Mouse (Mus musculus): ENCODE results near the gene Slc4a5. TPM values are rescaled to one million over a fixed set of nuclear protein-coding genes. Genes with fewer than 3 reads are reported as not detected.

Slc4a5 gene
- polyA plus RNA-seq, 1 experiment from 2014 or later, result 0.68 TPM

DNA sequence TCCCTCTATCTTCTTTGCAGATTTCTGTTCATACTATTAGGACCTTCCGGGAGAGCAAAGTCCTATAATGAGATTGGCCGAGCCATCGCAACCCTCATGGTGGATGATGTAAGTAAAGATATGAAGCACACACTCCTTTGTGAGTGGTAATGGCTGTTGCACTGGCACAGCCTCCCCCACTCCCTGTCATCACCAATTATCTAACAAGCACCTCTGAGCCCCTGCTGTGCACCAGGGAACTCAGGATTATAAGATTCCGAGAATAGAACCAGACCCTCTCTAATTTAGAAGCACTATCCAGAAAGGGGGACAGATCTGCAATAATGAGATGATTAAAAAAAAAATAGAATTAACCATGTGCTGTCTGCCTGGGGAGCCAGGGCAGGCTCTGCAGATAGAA is 46.0 kb downstream of the Slc4a5 start:
- ATAC-seq (ENCODE audit: insufficient number of reproducible peaks, insufficient read depth, low FRiP score, low TSS enrichment, low read depth), result no peak
- 77% methylated on average over 4 of the region's 4 CpGs for WGBS
- H3K9me3 ChIP-seq, result no peaks in the 10 kb centered on the region

DNA sequence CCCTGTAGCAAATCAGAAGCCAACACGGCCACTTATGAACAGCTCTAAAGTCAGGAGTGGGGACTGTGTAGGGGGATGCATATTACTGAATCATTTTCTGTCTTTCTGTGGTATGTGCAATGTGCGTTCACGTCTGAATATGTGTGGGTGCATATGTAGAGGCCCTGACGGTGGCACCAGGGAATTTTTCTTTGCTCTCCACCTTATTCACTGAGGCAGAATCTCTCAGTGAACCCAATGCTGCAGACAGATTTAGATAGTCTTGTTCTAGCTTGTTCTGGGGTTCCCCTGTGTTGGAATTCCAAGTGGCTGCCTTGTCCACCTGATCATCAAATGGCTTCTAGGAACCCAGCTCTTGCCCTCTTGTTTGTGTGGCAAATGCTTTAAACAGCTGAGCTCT is 48.0 kb downstream of the Slc4a5 start:
- Histone ChIP-seq H3K4me2 (peak overlapping the region; percentile 62), H3K9me3 (no peaks in the 10 kb centered on the region), H3K27ac (0 out of 2 replicates have a peak overlapping the region, but pooled peaks have one; percentile 35), H3K36me3 (no peaks in the 10 kb centered on the region), H3K4me3 (replicated peaks) (peak overlapping the region; percentile 57), H3K9ac (replicated peaks) (no peak overlapping the region; the same call in 1 of the 2 replicates), H3K27me3 (no peaks in the 10 kb centered on the region), H3K4me1 (replicated peaks) (peaks cover 9% of the 10 kb centered on the region)
- WGBS, result 73% methylated on average over 4 of the region's 4 CpGs
- ATAC-seq (ENCODE audit: insufficient number of reproducible peaks, insufficient read depth, low FRiP score, low TSS enrichment, low read depth), result no peak

More for the DNA sequence above, 46.0 kb downstream of the Slc4a5 start:
- Histone ChIP-seq H3K27me3 (no peaks in the 10 kb centered on the region), H3K4me1 (replicated peaks) (peaks cover 9% of the 10 kb centered on the region), H3K4me3 (replicated peaks) (no peak overlapping the region), H3K36me3 (no peaks in the 10 kb centered on the region), H3K9ac (replicated peaks) (no peak overlapping the region), H3K27ac (no peak overlapping the region), H3K4me2 (no peak overlapping the region)

DNA sequence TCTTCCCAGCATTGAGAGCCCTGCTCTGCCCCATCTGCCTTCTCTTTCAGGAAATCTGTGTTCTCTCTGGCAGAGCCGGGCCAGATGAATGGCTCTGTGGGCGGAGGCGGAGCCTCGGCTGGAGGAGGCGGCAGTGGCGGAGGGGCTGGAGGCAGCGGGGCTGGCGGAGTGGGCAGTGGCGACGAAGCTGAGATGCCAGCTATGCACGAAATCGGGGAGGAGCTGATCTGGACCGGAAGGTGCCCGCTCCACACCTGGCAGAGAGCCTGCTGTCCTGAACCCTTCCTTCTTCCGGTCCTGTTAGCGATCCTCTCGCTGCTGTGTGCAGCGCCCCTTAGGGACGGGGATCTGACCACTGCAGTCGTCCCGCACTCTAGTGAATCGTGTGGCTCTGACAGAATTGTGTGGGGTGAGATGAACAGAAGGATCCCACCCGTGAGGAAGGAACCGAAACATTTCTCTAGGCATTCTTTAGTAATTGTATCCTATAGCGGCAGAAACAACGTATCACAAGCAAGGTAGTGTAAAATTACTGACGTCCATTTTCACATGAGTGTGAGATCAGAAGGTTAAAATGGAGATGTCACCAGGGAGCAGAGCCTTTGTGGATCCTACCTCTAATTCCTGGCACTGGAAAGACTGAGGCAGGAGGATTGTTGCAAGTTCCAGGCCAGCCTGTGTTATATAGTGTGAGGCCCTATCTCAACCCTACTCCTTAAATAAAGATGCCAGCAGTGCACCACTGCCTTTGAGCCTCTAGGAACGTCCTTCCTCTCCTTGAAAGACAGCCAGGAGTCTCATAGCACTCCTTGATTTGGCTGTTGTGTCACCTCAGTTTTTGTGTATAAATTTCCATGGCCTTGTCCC is 48.7 kb downstream of the Slc4a5 start:
- H3K9ac ChIP-seq (replicated peaks), result peak overlapping the region; percentile 61
- H3K27me3 ChIP-seq, result no peaks in the 10 kb centered on the region
- H3K4me3 ChIP-seq (replicated peaks), result peak overlapping the region; percentile 57
- H3K4me2 ChIP-seq, result peak overlapping the region; percentile 62
- peak; percentile 82 for ATAC-seq (ENCODE audit: insufficient number of reproducible peaks, insufficient read depth, low FRiP score, low TSS enrichment, low read depth)
- peak overlapping the region; percentile 64; the same call in 1 of the 2 replicates for H3K27ac ChIP-seq
- peaks cover 9% of the 10 kb centered on the region for H3K4me1 ChIP-seq (replicated peaks)
- H3K36me3 ChIP-seq, result no peaks in the 10 kb centered on the region
- WGBS, result 3% methylated on average over 28 of the region's 28 CpGs
- no peaks in the 10 kb centered on the region for H3K9me3 ChIP-seq

DNA sequence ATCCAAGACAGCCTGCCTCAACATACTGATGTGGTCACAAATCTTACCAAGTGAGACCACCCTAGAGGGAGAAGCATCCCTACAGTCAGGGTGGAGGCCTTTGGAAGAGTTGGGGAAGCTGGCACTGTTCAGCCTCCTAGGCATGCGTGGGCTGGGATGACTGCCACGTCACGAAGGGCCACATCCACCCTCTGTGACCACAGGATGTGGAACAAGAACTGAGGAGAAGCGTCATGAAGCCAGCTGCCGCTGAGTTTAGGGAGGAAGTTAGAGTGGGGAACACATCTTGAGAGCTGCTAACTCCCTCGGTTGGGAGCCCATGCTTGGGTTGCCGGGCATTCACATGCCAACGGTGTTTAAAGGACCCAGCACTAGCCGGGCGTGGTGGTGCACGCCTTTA is 54.1 kb downstream of the Slc4a5 start:
- H3K4me2 ChIP-seq, result no peak overlapping the region
- no peak overlapping the region for H3K27ac ChIP-seq
- H3K36me3 ChIP-seq, result no peaks in the 10 kb centered on the region
- 87% methylated on average over 11 of the region's 11 CpGs for WGBS
- no peak overlapping the region for H3K9ac ChIP-seq (replicated peaks)
- H3K9me3 ChIP-seq, result no peaks in the 10 kb centered on the region
- no peak overlapping the region for H3K4me3 ChIP-seq (replicated peaks)
- H3K4me1 ChIP-seq (replicated peaks), result 0 out of 2 replicates have a peak, but pooled peaks cover under 1% of the 10 kb centered on the region
- no peaks in the 10 kb centered on the region; the same call in 1 of the 2 replicates for H3K27me3 ChIP-seq
- ATAC-seq (ENCODE audit: insufficient number of reproducible peaks, insufficient read depth, low FRiP score, low TSS enrichment, low read depth), result no peak

DNA sequence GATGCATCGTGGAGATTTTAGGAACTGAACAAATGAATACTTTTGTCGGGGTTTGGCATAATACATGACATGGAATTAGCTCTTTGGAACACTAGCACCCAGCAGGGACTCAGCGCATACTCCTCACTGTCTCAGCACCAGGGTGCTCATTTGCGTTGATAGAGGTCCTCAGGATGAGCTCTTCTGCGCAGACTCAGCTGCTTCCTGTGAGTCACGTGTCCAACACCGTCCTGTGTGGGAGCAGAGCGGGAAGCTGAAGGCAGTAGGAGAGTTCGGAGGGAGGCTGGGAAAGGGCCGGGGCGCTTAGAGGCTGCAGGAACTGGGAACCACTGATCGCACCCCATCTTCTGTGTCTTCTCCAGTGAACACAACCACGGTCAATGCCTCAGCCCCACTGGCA is 57.5 kb downstream of the Slc4a5 start:
- H3K4me2 ChIP-seq, result no peak overlapping the region
- H3K27me3 ChIP-seq, result no peaks in the 10 kb centered on the region; the same call in 1 of the 2 replicates
- no peak for ATAC-seq (ENCODE audit: insufficient number of reproducible peaks, insufficient read depth, low FRiP score, low TSS enrichment, low read depth)
- peaks cover 6% of the 10 kb centered on the region for H3K9me3 ChIP-seq
- no peaks in the 10 kb centered on the region for H3K36me3 ChIP-seq
- no peak overlapping the region for H3K9ac ChIP-seq (replicated peaks)
- no peak overlapping the region for H3K4me3 ChIP-seq (replicated peaks)
- no peak overlapping the region for H3K27ac ChIP-seq
- 74% methylated on average over 13 of the region's 13 CpGs for WGBS
- no peaks in the 10 kb centered on the region for H3K4me1 ChIP-seq (replicated peaks)

DNA sequence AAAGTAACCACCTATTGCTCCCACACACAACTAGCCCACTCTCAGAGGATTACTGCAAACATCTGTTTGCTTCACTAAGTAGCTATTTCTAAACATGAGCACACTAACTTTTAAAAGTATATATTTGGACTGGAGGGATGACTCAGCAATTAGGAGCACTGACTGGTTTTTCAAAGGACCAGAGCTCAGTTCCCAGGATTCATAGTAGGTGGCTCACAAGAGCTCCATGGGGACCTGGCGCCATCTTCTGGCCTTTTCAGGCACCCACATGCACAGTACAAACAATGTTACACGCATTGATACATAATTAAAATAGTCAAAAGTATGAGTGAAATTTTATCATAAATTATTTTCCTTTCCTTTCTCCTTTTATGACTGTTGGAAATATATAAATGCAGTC is 59.3 kb downstream of the Slc4a5 start:
- ATAC-seq (ENCODE audit: insufficient number of reproducible peaks, insufficient read depth, low FRiP score, low TSS enrichment, low read depth), result no peak

DNA sequence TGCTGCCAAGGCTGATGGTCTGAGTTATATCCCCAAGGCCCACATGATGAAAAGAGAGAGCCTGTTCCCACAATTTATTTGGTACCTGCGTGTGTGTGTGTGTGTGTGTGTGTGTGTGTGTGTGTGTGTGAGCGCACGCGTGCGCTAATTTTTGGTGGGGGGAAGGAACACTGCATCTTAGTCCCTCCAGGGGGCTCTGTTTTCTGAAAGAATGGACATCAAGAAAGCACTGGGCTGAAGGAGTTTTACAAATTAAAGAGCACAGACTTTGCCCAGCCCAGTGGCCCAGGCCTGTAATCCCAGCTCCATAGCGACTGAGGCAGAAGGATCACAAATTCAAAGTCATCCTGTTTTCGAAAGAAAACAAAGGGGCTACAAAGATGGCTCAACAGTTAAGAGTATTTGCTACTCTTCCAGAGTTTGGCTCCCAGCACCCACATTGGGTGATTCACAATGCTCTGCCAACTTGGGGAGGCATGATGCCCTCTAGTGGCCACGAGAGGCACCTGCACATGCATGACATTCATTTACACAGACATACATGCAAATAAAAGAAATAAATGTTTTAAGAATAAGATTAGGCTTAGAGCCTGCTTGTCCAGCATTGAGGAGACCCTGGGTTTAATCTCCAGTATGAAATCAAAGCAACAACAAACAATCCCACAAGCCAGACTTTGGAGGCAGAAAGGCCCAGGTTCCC is 60.8 kb downstream of the Slc4a5 start:
- H3K4me3 ChIP-seq (replicated peaks), result no peak overlapping the region
- no peak for ATAC-seq (ENCODE audit: insufficient number of reproducible peaks, insufficient read depth, low FRiP score, low TSS enrichment, low read depth)
- H3K4me2 ChIP-seq, result no peak overlapping the region
- H3K27me3 ChIP-seq, result no peaks in the 10 kb centered on the region; the same call in 1 of the 2 replicates
- H3K27ac ChIP-seq, result no peak overlapping the region
- H3K9me3 ChIP-seq, result peaks cover 6% of the 10 kb centered on the region
- H3K9ac ChIP-seq (replicated peaks), result no peak overlapping the region
- no peaks in the 10 kb centered on the region for H3K36me3 ChIP-seq
- 73% methylated on average over 8 of the region's 8 CpGs for WGBS
- H3K4me1 ChIP-seq (replicated peaks), result no peaks in the 10 kb centered on the region

More for the DNA sequence above, 59.3 kb downstream of the Slc4a5 start:
- no peaks in the 10 kb centered on the region; the same call in 1 of the 2 replicates for H3K27me3 ChIP-seq
- no peaks in the 10 kb centered on the region for H3K4me1 ChIP-seq (replicated peaks)
- no peak overlapping the region for H3K4me2 ChIP-seq
- H3K9me3 ChIP-seq, result peaks cover 6% of the 10 kb centered on the region
- no peak overlapping the region for H3K9ac ChIP-seq (replicated peaks)
- H3K4me3 ChIP-seq (replicated peaks), result no peak overlapping the region
- WGBS, result 27% methylated on average over 2 of the region's 2 CpGs
- no peak overlapping the region for H3K27ac ChIP-seq
- no peaks in the 10 kb centered on the region for H3K36me3 ChIP-seq

DNA sequence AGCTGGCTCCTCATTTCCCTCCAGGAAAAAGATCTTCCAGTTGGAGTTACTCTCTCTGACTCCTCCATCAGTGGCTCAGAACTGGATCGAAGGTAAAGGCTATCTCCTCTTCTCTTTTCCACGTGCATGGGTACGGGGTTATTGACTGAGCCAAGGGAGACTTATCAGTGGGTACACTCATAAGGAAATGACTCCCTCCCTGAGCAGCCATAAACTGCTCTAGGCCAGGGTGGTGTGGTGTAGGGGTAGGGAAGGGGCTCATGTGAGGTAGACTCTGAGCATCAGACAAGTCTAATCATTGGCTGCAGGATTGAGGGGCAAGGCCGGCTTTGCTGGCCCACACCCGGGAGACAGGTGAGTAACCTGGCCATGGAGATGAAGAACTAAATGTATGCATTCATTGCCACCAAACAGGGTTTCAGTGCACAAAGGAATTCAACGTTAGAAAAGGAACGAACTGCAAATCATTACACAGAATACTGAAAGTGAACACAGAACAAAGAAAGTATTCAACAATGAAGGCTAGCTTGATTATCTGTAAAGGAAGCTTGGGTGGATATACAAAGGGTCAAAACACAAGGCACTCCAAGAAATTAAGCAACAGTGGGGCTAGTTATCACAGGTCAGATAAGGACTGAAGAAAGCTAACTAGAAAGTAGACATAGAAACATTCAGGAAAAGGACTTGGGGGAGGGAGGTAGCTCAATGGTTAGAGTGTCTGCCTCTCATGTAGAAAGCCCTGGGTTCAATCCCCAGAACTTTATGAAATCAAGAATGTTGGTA is 81.0 kb downstream of the Slc4a5 start:
- Histone ChIP-seq H3K4me3 (replicated peaks) (no peak overlapping the region), H3K4me1 (replicated peaks) (0 out of 2 replicates have a peak, but pooled peaks cover 9% of the 10 kb centered on the region), H3K4me2 (no peak overlapping the region), H3K27me3 (no peaks in the 10 kb centered on the region), H3K36me3 (peaks cover 14% of the 10 kb centered on the region), H3K9me3 (no peaks in the 10 kb centered on the region), H3K9ac (replicated peaks) (no peak overlapping the region), H3K27ac (no peak overlapping the region)
- WGBS, result 90% methylated on average over 7 of the region's 7 CpGs
- no peak for ATAC-seq (ENCODE audit: insufficient number of reproducible peaks, insufficient read depth, low FRiP score, low TSS enrichment, low read depth)

DNA sequence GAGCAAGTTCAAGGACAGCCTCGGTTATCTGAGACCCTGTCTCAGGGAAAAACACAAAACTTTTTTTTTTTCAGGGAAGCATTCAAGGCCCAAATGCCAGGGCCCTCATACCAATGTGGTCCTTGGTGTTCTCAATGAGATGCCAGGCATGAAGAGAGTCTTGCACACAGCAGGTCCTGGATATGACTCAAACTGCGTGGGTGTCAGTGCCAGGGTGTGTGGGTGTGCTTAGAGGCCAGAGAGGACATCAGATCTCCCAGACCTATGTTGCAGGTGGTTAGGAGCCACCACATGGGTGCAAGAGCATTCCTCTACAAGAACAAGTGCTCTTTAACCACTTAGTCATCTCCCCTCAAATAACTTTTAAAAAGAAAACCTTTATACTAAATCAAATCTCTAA is 81.7 kb downstream of the Slc4a5 start:
- H3K9ac ChIP-seq (replicated peaks), result no peak overlapping the region
- no peak for ATAC-seq (ENCODE audit: insufficient number of reproducible peaks, insufficient read depth, low FRiP score, low TSS enrichment, low read depth)
- H3K4me3 ChIP-seq (replicated peaks), result no peak overlapping the region
- WGBS, result 89% methylated on average over 2 of the region's 2 CpGs
- H3K4me2 ChIP-seq, result no peak overlapping the region
- no peaks in the 10 kb centered on the region for H3K27me3 ChIP-seq
- no peak overlapping the region for H3K27ac ChIP-seq
- H3K9me3 ChIP-seq, result no peaks in the 10 kb centered on the region
- H3K36me3 ChIP-seq, result peaks cover 20% of the 10 kb centered on the region
- H3K4me1 ChIP-seq (replicated peaks), result 0 out of 2 replicates have a peak, but pooled peaks cover 9% of the 10 kb centered on the region

DNA sequence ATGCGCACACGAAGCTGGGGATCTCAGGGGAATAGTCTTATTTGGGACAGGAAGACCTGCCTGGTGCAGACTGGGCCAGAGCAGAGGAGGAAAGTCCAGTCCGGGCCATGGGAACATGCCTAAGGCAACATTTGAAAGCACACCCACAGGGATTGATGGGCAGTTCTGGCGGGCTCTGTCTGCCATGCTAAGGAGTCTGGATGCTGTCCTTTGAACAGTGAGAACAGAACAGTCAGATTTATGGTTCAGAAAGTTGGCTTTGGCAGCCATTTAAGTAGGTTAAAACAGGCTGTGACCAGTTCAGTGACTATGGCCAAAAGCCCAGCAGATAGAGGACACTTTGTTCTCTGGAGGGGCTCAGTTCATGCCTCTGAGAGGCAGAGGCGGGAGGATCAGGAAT is 82.6 kb downstream of the Slc4a5 start:
- no peak overlapping the region for H3K4me3 ChIP-seq (replicated peaks)
- peaks cover 30% of the 10 kb centered on the region for H3K36me3 ChIP-seq
- no peaks in the 10 kb centered on the region for H3K27me3 ChIP-seq
- H3K4me2 ChIP-seq, result no peak overlapping the region
- H3K9ac ChIP-seq (replicated peaks), result no peak overlapping the region
- 64% methylated on average over 5 of the region's 5 CpGs for WGBS
- no peak for ATAC-seq (ENCODE audit: insufficient number of reproducible peaks, insufficient read depth, low FRiP score, low TSS enrichment, low read depth)
- H3K4me1 ChIP-seq (replicated peaks), result 0 out of 2 replicates have a peak, but pooled peaks cover 9% of the 10 kb centered on the region
- H3K27ac ChIP-seq, result no peak overlapping the region
- H3K9me3 ChIP-seq, result no peaks in the 10 kb centered on the region

DNA sequence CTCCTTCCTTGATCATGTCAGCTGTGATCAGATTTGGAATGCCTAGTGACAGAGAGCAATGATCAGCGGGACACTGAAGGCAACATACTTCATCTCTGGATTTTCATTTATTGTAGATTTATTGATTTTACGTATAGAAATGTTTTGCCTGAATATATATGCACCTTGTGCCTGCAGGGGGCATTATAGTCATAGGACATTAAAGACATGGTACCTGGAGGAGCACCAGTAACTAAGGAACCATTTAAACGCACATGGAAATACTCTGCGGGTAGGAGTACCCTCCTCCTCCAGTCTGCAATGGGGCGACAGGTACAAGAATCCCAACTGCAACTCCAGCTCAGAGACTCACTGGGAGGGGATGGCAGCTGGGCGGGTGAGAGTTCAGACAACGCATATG is 89.4 kb downstream of the Slc4a5 start:
- no peak for ATAC-seq (ENCODE audit: insufficient number of reproducible peaks, insufficient read depth, low FRiP score, low TSS enrichment, low read depth)
- Histone ChIP-seq H3K27ac (no peak overlapping the region), H3K27me3 (no peaks in the 10 kb centered on the region), H3K4me3 (replicated peaks) (no peak overlapping the region), H3K4me2 (no peak overlapping the region), H3K9me3 (no peaks in the 10 kb centered on the region), H3K4me1 (replicated peaks) (no peaks in the 10 kb centered on the region), H3K36me3 (peaks cover 82% of the 10 kb centered on the region), H3K9ac (replicated peaks) (no peak overlapping the region)
- WGBS, result 93% methylated on average over 7 of the region's 7 CpGs

Data from limb, embryonic 12.5 days (tissue).